Mouse (Mus musculus): ENCODE data around the gene Zyx. TPM values are rescaled to one million over a fixed set of nuclear protein-coding genes. Genes with fewer than 3 reads are reported as not detected.

The Zyx gene
- polyA plus RNA-seq (2015; fragmentation: Nextera tagmentation; extraction: Ambion mirVana), result 56.4 and 56.5 TPM in 2 replicates

- Histone ChIP-seq H3K36me3 (peaks cover 9% of the 10 kb centered on the region; the same call in 1 of the 2 replicates), H3K4me1 (replicated peaks) (peaks cover 52% of the 10 kb centered on the region), H3K4me3 (peak within 1 kb of the TSS; percentile 85), H3K9me3 (no peaks in the 10 kb centered on the region), H3K27me3 (no peaks in the 10 kb centered on the region), H3K9ac (peak within 1 kb of the TSS; percentile 92), H3K27ac (replicated peaks) (peak within 1 kb of the TSS; percentile 90), H3K4me2 (peak within 1 kb of the TSS; percentile 88)
- ATAC-seq (ENCODE audit: low read depth), result peak; percentile 94
- under 1% methylated on average over 28 of the region's 36 CpGs for WGBS
Measured at GRCm38 (mm10) chr6:42349426-42350020, at the start of gene Zyx. Gene Zyx, plus strand, starts transcription at chr6:42349630.

GRCm38 (mm10) chr6:42309816-42310378 is 39.5 kb upstream of the Zyx start:
- Histone ChIP-seq H3K9ac (no peak overlapping the region), H3K4me2 (no peak overlapping the region), H3K27ac (replicated peaks) (no peak overlapping the region), H3K4me1 (replicated peaks) (no peaks in the 10 kb centered on the region), H3K36me3 (peaks cover 81% of the 10 kb centered on the region), H3K27me3 (no peaks in the 10 kb centered on the region), H3K4me3 (no peak overlapping the region), H3K9me3 (no peaks in the 10 kb centered on the region)
- no peak for ATAC-seq (ENCODE audit: low read depth)
- WGBS, result 57% methylated on average over 8 of the region's 8 CpGs

GRCm38 (mm10) chr6:42310427-42311053 is 38.9 kb upstream of the Zyx start:
- Histone ChIP-seq H3K4me3 (no peak overlapping the region), H3K9ac (no peak overlapping the region), H3K27me3 (no peaks in the 10 kb centered on the region), H3K4me1 (replicated peaks) (no peaks in the 10 kb centered on the region), H3K27ac (replicated peaks) (no peak overlapping the region), H3K36me3 (peaks cover 80% of the 10 kb centered on the region), H3K9me3 (no peaks in the 10 kb centered on the region), H3K4me2 (no peak overlapping the region)
- 87% methylated on average over 2 of the region's 2 CpGs for WGBS
- no peak for ATAC-seq (ENCODE audit: low read depth)

- ATAC-seq (ENCODE audit: low read depth), result no peak
- Histone ChIP-seq H3K9me3 (no peaks in the 10 kb centered on the region), H3K36me3 (peaks cover 68% of the 10 kb centered on the region), H3K27ac (replicated peaks) (no peak overlapping the region), H3K4me1 (replicated peaks) (peaks cover 23% of the 10 kb centered on the region), H3K9ac (no peak overlapping the region), H3K27me3 (no peaks in the 10 kb centered on the region), H3K4me2 (no peak overlapping the region), H3K4me3 (no peak overlapping the region)
- WGBS, result 91% methylated on average over 4 of the region's 4 CpGs
Measured at GRCm38 (mm10) chr6:42318293-42318692, 31.1 kb upstream of the Zyx start.

GRCm38 (mm10) chr6:42323371-42324066 is 25.9 kb upstream of the Zyx start:
- no peaks in the 10 kb centered on the region for H3K9me3 ChIP-seq
- H3K4me1 ChIP-seq (replicated peaks), result peaks cover 36% of the 10 kb centered on the region
- peak overlapping the region; percentile 82 for H3K4me2 ChIP-seq
- WGBS, result 1% methylated on average over 28 of the region's 28 CpGs
- H3K4me3 ChIP-seq, result peak overlapping the region; percentile 77
- ATAC-seq (ENCODE audit: low read depth), result peak; percentile 42
- H3K9ac ChIP-seq, result peak overlapping the region; percentile 95
- H3K27me3 ChIP-seq, result no peaks in the 10 kb centered on the region
- H3K36me3 ChIP-seq, result peaks cover 19% of the 10 kb centered on the region
- H3K27ac ChIP-seq (replicated peaks), result peak overlapping the region; percentile 95

GRCm38 (mm10) chr6:42324067-42324481 is 25.4 kb upstream of the Zyx start:
- no peaks in the 10 kb centered on the region for H3K27me3 ChIP-seq
- H3K4me2 ChIP-seq, result peak overlapping the region; percentile 82
- no peaks in the 10 kb centered on the region for H3K9me3 ChIP-seq
- under 1% methylated on average over 31 of the region's 32 CpGs for WGBS
- H3K4me3 ChIP-seq, result peak overlapping the region; percentile 77
- H3K4me1 ChIP-seq (replicated peaks), result peaks cover 36% of the 10 kb centered on the region
- peak overlapping the region; percentile 95 for H3K9ac ChIP-seq
- peak; percentile 79 for ATAC-seq (ENCODE audit: low read depth)
- peaks cover 14% of the 10 kb centered on the region for H3K36me3 ChIP-seq
- peak overlapping the region; percentile 95 for H3K27ac ChIP-seq (replicated peaks)

GRCm38 (mm10) chr6:42324482-42325267 is 24.8 kb upstream of the Zyx start, which contains the start of gene Fam131b:
Gene Fam131b, minus strand, starts transcription at chr6:42324643.
- no peaks in the 10 kb centered on the region for H3K27me3 ChIP-seq
- ATAC-seq (ENCODE audit: low read depth), result peak; percentile 92
- peak within 1 kb of the TSS; percentile 95 for H3K9ac ChIP-seq
- H3K4me1 ChIP-seq (replicated peaks), result peaks cover 36% of the 10 kb centered on the region
- under 1% methylated on average over 56 of the region's 68 CpGs for WGBS
- H3K4me3 ChIP-seq, result peak within 1 kb of the TSS; percentile 77
- peaks cover 14% of the 10 kb centered on the region for H3K36me3 ChIP-seq
- peak within 1 kb of the TSS; percentile 95 for H3K27ac ChIP-seq (replicated peaks)
- peak within 1 kb of the TSS; percentile 82 for H3K4me2 ChIP-seq
- no peaks in the 10 kb centered on the region for H3K9me3 ChIP-seq

GRCm38 (mm10) chr6:42325268-42325609 is 24.2 kb upstream of the Zyx start:
- H3K27me3 ChIP-seq, result no peaks in the 10 kb centered on the region
- 1% methylated on average over 7 of the region's 7 CpGs for WGBS
- peak overlapping the region; percentile 95 for H3K27ac ChIP-seq (replicated peaks)
- peak overlapping the region; percentile 77 for H3K4me3 ChIP-seq
- H3K9ac ChIP-seq, result peak overlapping the region; percentile 95; the same call in 1 of the 2 replicates
- ATAC-seq (ENCODE audit: low read depth), result 0 out of 2 replicates have a peak, but pooled peaks have one; percentile 5
- peaks cover 9% of the 10 kb centered on the region; the same call in 1 of the 2 replicates for H3K36me3 ChIP-seq
- H3K4me2 ChIP-seq, result peak overlapping the region; percentile 82
- H3K9me3 ChIP-seq, result no peaks in the 10 kb centered on the region
- peaks cover 36% of the 10 kb centered on the region for H3K4me1 ChIP-seq (replicated peaks)

GRCm38 (mm10) chr6:42326509-42326908 is 22.9 kb upstream of the Zyx start:
- H3K4me1 ChIP-seq (replicated peaks), result peaks cover 31% of the 10 kb centered on the region
- H3K36me3 ChIP-seq, result no peaks in the 10 kb centered on the region
- no peak overlapping the region for H3K27ac ChIP-seq (replicated peaks)
- no peak overlapping the region for H3K9ac ChIP-seq
- no peak for ATAC-seq (ENCODE audit: low read depth)
- no peaks in the 10 kb centered on the region for H3K9me3 ChIP-seq
- no peak overlapping the region for H3K4me3 ChIP-seq
- 92% methylated on average over 3 of the region's 3 CpGs for WGBS
- H3K4me2 ChIP-seq, result no peak overlapping the region
- H3K27me3 ChIP-seq, result no peaks in the 10 kb centered on the region

- no peak overlapping the region for H3K4me2 ChIP-seq
- H3K4me3 ChIP-seq, result no peak overlapping the region
- H3K9ac ChIP-seq, result no peak overlapping the region
- H3K36me3 ChIP-seq, result no peaks in the 10 kb centered on the region
- no peak for ATAC-seq (ENCODE audit: low read depth)
- no peaks in the 10 kb centered on the region for H3K27me3 ChIP-seq
- H3K9me3 ChIP-seq, result no peaks in the 10 kb centered on the region
- peaks cover 9% of the 10 kb centered on the region; the same call in 1 of the 2 replicates for H3K4me1 ChIP-seq (replicated peaks)
- no peak overlapping the region for H3K27ac ChIP-seq (replicated peaks)
- 84% methylated on average over 3 of the region's 3 CpGs for WGBS
Measured at GRCm38 (mm10) chr6:42328757-42329156, 20.7 kb upstream of the Zyx start.

- no peak overlapping the region for H3K9ac ChIP-seq
- 77% methylated on average over 3 of the region's 3 CpGs for WGBS
- no peaks in the 10 kb centered on the region for H3K36me3 ChIP-seq
- ATAC-seq (ENCODE audit: low read depth), result no peak
- H3K4me3 ChIP-seq, result no peak overlapping the region
- no peaks in the 10 kb centered on the region for H3K27me3 ChIP-seq
- no peaks in the 10 kb centered on the region for H3K9me3 ChIP-seq
- H3K4me1 ChIP-seq (replicated peaks), result peaks cover 5% of the 10 kb centered on the region; the same call in 1 of the 2 replicates
- no peak overlapping the region for H3K4me2 ChIP-seq
- H3K27ac ChIP-seq (replicated peaks), result no peak overlapping the region
Measured at GRCm38 (mm10) chr6:42330216-42330615, 19.2 kb upstream of the Zyx start.

Data from neural tube, embryonic 13.5 days (tissue).